Mouse (Mus musculus) liver, embryonic 16.5 days (tissue): ENCODE data around the gene Map1lc3b. TPM values are rescaled to one million over a fixed set of nuclear protein-coding genes. Genes with fewer than 3 reads are reported as not detected.

ENCODE experiments used
- ATAC-seq: fragments of 200-750 bp; cut with Nextera tagmentation; 2 replicates; pipeline ENCODE4 v1.8.0; 2017; ENCODE audit warnings: low read depth, mild to moderate bottlenecking, moderate number of reproducible peaks, moderate library complexity
- H3K27ac ChIP-seq: fragments of 300-500 bp; sonication (generic); 2 replicates; pipeline ENCODE4 v1.5.1; 2014; ENCODE audit warnings: mild to moderate bottlenecking, low read length
- H3K27me3 ChIP-seq: fragments of 300-500 bp; sonication (generic); 2 replicates; pipeline ENCODE4 v1.6.1; 2014; ENCODE audit warnings: low read depth, low read length, mixed read lengths; ENCODE audit not compliant: control insufficient read depth, insufficient read depth
- H3K36me3 ChIP-seq: fragments of 300-500 bp; sonication (generic); 2 replicates; pipeline ENCODE4 v1.6.1; 2014; ENCODE audit warnings: mild to moderate bottlenecking; ENCODE audit not compliant: control insufficient read depth, insufficient read depth
- H3K4me1 ChIP-seq: fragments of 300-500 bp; sonication (generic); 2 replicates; pipeline ENCODE4 v1.6.1; 2014; ENCODE audit warnings: low read depth, low read length, mixed read lengths; ENCODE audit not compliant: control insufficient read depth
- H3K4me2 ChIP-seq: fragments of 300-500 bp; sonication (generic); 2 replicates; pipeline ENCODE4 v1.6.1; 2014; ENCODE audit warnings: low read depth, low read length, mixed read lengths
- H3K4me3 ChIP-seq: fragments of 300-500 bp; sonication (generic); 2 replicates; pipeline ENCODE4 v1.5.1; 2014; ENCODE audit warnings: low read depth, mild to moderate bottlenecking, low read length
- H3K9ac ChIP-seq: fragments of 300-500 bp; sonication (generic); 2 replicates; pipeline ENCODE4 v1.6.1; 2014; ENCODE audit warnings: low read depth, low read length
- H3K9me3 ChIP-seq: fragments of 300-500 bp; sonication (generic); replicated peaks from 2 replicates; pipeline ENCODE4 v1.6.1; 2016; ENCODE audit warnings: low read length; ENCODE audit not compliant: control insufficient read depth
- WGBS: fragments of 180-500 bp; shearing (Covaris S2); extraction: QIAGEN DNeasy Blood & Tissue Kit; methylation state at CpG from one replicate; pipeline ENCODE4 v1.1.7; 2014; ENCODE audit not compliant: insufficient replicate concordance; 5-methylcytosine and 5-hydroxymethylcytosine counted together
- polyA plus RNA-seq: library from polyadenylated mRNA; unstranded; fragments of >200 nt; fragmentation: Nextera tagmentation; extraction: Ambion mirVana; gene quantifications from 2 replicates; pipeline ENCODE4 v1.2.1, GENCODE M21; 2015

Map1lc3b gene
- polyA plus RNA-seq, 1 experiment from 2014 or later: 149 TPM

DNA sequence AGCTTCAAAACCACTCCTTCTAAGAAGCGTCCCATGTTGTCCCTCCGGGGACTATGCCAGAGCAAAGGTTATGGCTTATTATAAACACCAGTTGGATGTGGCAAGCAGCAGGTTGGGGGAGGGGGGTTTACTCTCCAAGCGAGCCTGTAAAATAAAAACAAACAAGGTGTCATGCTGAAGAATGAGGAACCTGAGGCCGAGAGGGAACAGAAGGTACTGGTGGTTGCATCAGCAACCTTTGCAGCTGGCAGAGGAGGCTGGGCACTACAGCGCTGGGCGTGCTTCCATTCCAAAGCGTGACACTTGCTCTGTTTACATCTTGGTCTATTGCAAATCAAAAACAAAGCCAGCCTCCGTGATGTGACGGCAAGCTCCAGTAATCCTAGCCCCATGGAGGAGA lies 9.7 kb upstream of the Map1lc3b start:
- Histone ChIP-seq H3K27ac (peak overlapping the region; percentile 81), H3K9me3 (no peaks in the 10 kb centered on the region), H3K4me1 (peaks cover 44% of the 10 kb centered on the region), H3K9ac (no peak overlapping the region), H3K4me2 (peak overlapping the region; percentile 36; the same call in 1 of the 2 replicates), H3K36me3 (no peaks in the 10 kb centered on the region), H3K27me3 (no peaks in the 10 kb centered on the region), H3K4me3 (no peak overlapping the region)
- 35% methylated on average over 9 of the region's 9 CpGs for WGBS
- ATAC-seq: no peak

- H3K4me1 ChIP-seq: peaks cover 54% of the 10 kb centered on the region
- 45% methylated on average over 8 of the region's 8 CpGs for WGBS
Measured at GRCm38 (mm10) chr8:121583653-121584052, 6.5 kb upstream of the Map1lc3b start.

DNA sequence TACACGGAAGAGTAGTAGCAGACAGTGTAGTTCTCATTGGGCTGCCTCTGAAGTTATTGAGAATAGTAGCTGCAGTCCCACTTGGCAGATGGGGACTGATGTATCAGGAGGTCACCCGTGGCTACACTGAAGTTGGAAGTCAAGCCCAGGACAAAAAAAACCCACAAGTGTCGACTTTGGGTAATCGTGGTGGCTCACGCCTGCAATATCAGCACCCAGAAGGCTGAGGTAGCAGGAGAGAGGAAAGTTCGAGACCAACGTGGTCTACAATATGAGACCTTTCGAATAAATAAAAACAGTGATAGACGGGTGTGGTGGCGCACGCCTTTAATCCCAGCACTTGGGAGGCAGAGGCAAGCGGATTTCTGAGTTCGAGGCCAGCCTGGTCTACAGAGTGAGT lies 5.4 kb upstream of the Map1lc3b start:
- Histone ChIP-seq H3K27ac (peak overlapping the region; percentile 84), H3K9me3 (no peaks in the 10 kb centered on the region), H3K27me3 (no peaks in the 10 kb centered on the region), H3K4me3 (peak overlapping the region; percentile 74), H3K4me2 (peak overlapping the region; percentile 74), H3K9ac (peak overlapping the region; percentile 88), H3K36me3 (no peaks in the 10 kb centered on the region), H3K4me1 (peaks cover 52% of the 10 kb centered on the region)
- ATAC-seq: peak; percentile 0; the same call in 1 of the 2 replicates
- WGBS: 29% methylated on average over 13 of the region's 13 CpGs

More at GRCm38 (mm10) chr8:121583653-121584052, 6.5 kb upstream of the Map1lc3b start:
- no peaks in the 10 kb centered on the region for H3K27me3 ChIP-seq
- no peaks in the 10 kb centered on the region for H3K36me3 ChIP-seq
- H3K9me3 ChIP-seq: no peaks in the 10 kb centered on the region
- H3K4me2 ChIP-seq: no peak overlapping the region
- H3K9ac ChIP-seq: no peak overlapping the region
- ATAC-seq: no peak
- H3K27ac ChIP-seq: no peak overlapping the region
- H3K4me3 ChIP-seq: no peak overlapping the region

- no peaks in the 10 kb centered on the region for H3K36me3 ChIP-seq
- peaks cover 52% of the 10 kb centered on the region for H3K4me1 ChIP-seq
- H3K27me3 ChIP-seq: no peaks in the 10 kb centered on the region
- peak overlapping the region; percentile 74 for H3K4me3 ChIP-seq
- WGBS: under 1% methylated on average over 47 of the region's 47 CpGs
- H3K4me2 ChIP-seq: peak overlapping the region; percentile 75
- H3K9me3 ChIP-seq: no peaks in the 10 kb centered on the region
- peak overlapping the region; percentile 84 for H3K27ac ChIP-seq
- peak overlapping the region; percentile 88 for H3K9ac ChIP-seq
- peak; percentile 85 for ATAC-seq
Measured at GRCm38 (mm10) chr8:121585159-121585825, 4.9 kb upstream of the Map1lc3b start.

DNA sequence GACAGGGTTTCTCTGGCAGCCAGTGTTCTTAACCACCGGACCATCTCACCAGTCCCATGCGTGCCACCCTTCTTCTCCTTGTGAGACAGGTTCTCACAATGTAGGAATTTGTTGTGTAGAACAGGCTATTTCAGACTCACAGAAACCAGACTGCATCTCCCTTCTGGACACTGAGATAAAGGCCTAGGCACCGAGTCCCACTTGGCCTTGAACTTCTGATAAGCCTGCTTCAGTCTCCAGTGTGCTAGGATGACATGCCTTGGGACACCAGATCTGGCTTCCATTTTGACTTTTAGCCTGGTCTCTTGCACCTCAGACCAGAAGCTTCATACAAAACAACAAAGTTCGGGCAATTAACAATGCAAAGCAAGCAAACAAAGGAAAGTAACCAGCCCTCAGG lies 1.4 kb upstream of the Map1lc3b start:
- H3K27ac ChIP-seq: peak overlapping the region; percentile 98
- no peaks in the 10 kb centered on the region for H3K9me3 ChIP-seq
- WGBS: 33% methylated on average over 4 of the region's 4 CpGs
- H3K36me3 ChIP-seq: peaks cover 6% of the 10 kb centered on the region
- H3K4me3 ChIP-seq: no peak overlapping the region
- H3K9ac ChIP-seq: peak overlapping the region; percentile 51
- H3K27me3 ChIP-seq: no peaks in the 10 kb centered on the region
- ATAC-seq: peak; percentile 54
- peak overlapping the region; percentile 77 for H3K4me2 ChIP-seq
- peaks cover 65% of the 10 kb centered on the region for H3K4me1 ChIP-seq

- Histone ChIP-seq H3K4me1 (peaks cover 65% of the 10 kb centered on the region), H3K36me3 (peaks cover 11% of the 10 kb centered on the region), H3K9me3 (no peaks in the 10 kb centered on the region), H3K9ac (peak overlapping the region; percentile 15), H3K4me2 (peak overlapping the region; percentile 77), H3K27me3 (no peaks in the 10 kb centered on the region), H3K27ac (peak overlapping the region; percentile 98), H3K4me3 (no peak overlapping the region)
- WGBS: 23% methylated on average over 2 of the region's 2 CpGs
- ATAC-seq: peak; percentile 8
Measured at GRCm38 (mm10) chr8:121589205-121589726, 895 bp upstream of the Map1lc3b start.

DNA sequence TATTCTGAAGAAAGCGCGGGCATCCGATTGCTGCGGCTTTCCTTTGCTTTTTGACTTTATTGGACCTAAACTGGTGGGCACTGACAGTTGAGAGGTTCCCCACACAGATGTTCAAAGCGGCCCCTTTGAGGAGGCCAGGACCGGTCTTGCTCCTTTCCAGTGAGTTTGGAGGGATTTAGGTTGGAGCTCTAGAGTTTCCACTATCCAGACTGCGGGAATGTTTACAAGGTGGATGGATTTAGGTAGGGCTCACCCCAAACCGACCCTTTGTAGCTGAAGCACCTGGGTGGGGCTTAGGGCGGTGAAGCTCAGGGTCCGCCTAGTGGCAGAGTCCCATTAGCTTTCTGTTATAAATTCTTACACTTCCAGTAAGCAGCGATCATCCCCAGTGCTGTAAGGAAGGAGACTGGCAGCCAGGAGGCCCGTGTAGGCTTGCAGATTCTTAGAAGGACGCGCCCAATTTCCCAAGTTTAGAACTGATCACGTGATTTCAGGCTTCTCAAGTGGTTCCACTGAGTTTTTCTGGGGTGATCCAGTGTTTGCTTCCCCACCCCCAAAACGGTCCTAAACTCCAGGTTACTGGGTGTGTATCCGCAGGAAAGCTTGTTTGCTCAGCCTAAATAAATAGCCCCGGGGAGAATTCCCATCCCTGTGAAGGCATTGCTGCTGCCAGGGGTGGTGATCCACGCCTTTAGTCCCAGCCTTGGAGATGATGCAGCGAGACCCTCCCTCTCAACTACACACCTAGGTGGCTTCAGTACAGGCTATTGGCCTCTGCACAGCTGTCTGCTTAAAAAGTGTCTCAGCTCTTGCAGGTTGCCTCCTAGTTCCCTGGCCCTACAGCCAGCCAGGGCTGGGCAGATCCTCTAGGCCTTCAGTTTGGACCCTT lies 1.3 kb downstream of the Map1lc3b start:
- no peaks in the 10 kb centered on the region for H3K27me3 ChIP-seq
- peaks cover 52% of the 10 kb centered on the region for H3K4me1 ChIP-seq
- peak overlapping the region; percentile 90 for H3K4me3 ChIP-seq
- peaks cover 29% of the 10 kb centered on the region for H3K36me3 ChIP-seq
- peak overlapping the region; percentile 64 for H3K27ac ChIP-seq
- peak overlapping the region; percentile 70 for H3K4me2 ChIP-seq
- peak overlapping the region; percentile 96 for H3K9ac ChIP-seq
- 15% methylated on average over 20 of the region's 20 CpGs for WGBS
- no peaks in the 10 kb centered on the region for H3K9me3 ChIP-seq
- ATAC-seq: peak; percentile 12; the same call in 1 of the 2 replicates

DNA sequence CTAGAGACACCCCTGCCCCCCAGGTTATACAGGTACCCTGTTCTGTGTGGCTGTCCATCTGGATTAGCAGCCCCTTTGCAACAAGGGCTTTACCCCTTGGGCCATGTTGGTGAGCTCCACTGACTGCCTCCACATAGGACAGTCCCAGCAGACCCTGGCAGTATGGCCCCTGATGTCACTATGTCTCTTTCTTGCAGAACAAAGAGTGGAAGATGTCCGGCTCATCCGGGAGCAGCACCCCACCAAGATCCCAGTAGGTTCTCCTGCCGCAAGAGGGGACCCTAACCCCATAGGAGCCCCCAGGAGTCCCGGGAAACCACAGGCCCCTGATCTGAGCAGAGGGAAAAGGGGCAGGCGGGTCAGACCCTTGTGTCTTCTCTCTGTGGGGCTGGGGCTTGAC lies 3.1 kb downstream of the Map1lc3b start:
- no peak overlapping the region for H3K4me3 ChIP-seq
- no peaks in the 10 kb centered on the region for H3K27me3 ChIP-seq
- peaks cover 34% of the 10 kb centered on the region for H3K4me1 ChIP-seq
- no peaks in the 10 kb centered on the region for H3K9me3 ChIP-seq
- 82% methylated on average over 5 of the region's 5 CpGs for WGBS
- H3K27ac ChIP-seq: no peak overlapping the region
- no peak overlapping the region for H3K4me2 ChIP-seq
- peaks cover 42% of the 10 kb centered on the region for H3K36me3 ChIP-seq
- H3K9ac ChIP-seq: no peak overlapping the region
- ATAC-seq: no peak
